Mouse (Mus musculus) layer of hippocampus, adult 2 months (tissue): ENCODE results near the gene Fam189a1. TPM values are rescaled to one million over a fixed set of nuclear protein-coding genes. Genes with fewer than 3 reads are reported as not detected.

Source experiments
- DNase-seq, 2 experiments: peaks; one replicate each; pipeline ENCODE4 v3.0.0; 2022; ENCODE audit warnings: low spot score in 2 of 2
- H3K27ac ChIP-seq: fragments of 200-600 bp; 2 replicates; pipeline ENCODE4 v1.8.1; 2022
- H3K4me3 ChIP-seq: fragments of 200-600 bp; 2 replicates; pipeline ENCODE4 v1.8.1; 2022; ENCODE audit warnings: mild to moderate bottlenecking
- CTCF ChIP-seq: fragments of 200-600 bp; conservative IDR thresholded peaks from 2 replicates; pipeline ENCODE4 v1.8.1; 2022; ENCODE audit warnings: antibody characterized with exemption, mild to moderate bottlenecking, moderate library complexity
- microRNA-seq, 2 experiments: library from miRNA; unstranded; fragments of <30 nt; microRNA quantifications; one replicate each; pipeline ENCODE4 v1.2.0; 2021
- total RNA-seq, 2 experiments: library from RNA; stranded (reverse); gene quantifications; 2 replicates each; pipeline ENCODE4 v1.2.3; 2021

Fam189a1 gene
- total RNA-seq, 2 experiments from 2014 or later, result 63.6 to 66.3 TPM

GRCm38 (mm10) chr7:64728816-64729215 is 427.6 kb downstream of the Fam189a1 start:
- H3K27ac ChIP-seq, result peak overlapping the region; percentile 88
- no peak for DNase-seq
- no peak for TF ChIP-seq CTCF
- no peak overlapping the region for H3K4me3 ChIP-seq

- TF ChIP-seq CTCF, result no peak
- Histone ChIP-seq H3K27ac (peak overlapping the region; percentile 88), H3K4me3 (no peak overlapping the region)
- DNase-seq, result peak in 1 of 2 experiments; percentile 47
These were observed 428.2 kb downstream of the Fam189a1 start for GRCm38 (mm10) chr7:64728181-64728591.

GRCm38 (mm10) chr7:64725967-64726695 is 430.2 kb downstream of the Fam189a1 start:
- TF ChIP-seq CTCF, result no peak
- peak overlapping the region; percentile 88 for H3K27ac ChIP-seq
- no peak overlapping the region for H3K4me3 ChIP-seq
- DNase-seq, result peak; percentile 49 to 61

GRCm38 (mm10) chr7:64724409-64724808 is 432.0 kb downstream of the Fam189a1 start:
- Histone ChIP-seq H3K4me3 (no peak overlapping the region), H3K27ac (peak overlapping the region; percentile 88)
- DNase-seq, result no peak
- TF ChIP-seq CTCF, result peak; percentile 63

GRCm38 (mm10) chr7:64723313-64723712 is 433.1 kb downstream of the Fam189a1 start:
- peak overlapping the region; percentile 88; the same call in 1 of the 2 replicates for H3K27ac ChIP-seq
- no peak for DNase-seq
- H3K4me3 ChIP-seq, result no peak overlapping the region
- TF ChIP-seq CTCF, result no peak

GRCm38 (mm10) chr7:64716286-64716685 is 440.1 kb downstream of the Fam189a1 start:
- no peak for TF ChIP-seq CTCF

GRCm38 (mm10) chr7:64709520-64710262 is 446.7 kb downstream of the Fam189a1 start:
- H3K4me3 ChIP-seq, result no peak overlapping the region
- peak; percentile 64 for TF ChIP-seq CTCF
- peak overlapping the region; percentile 79 for H3K27ac ChIP-seq
- peak; percentile 44 to 66 for DNase-seq

More at GRCm38 (mm10) chr7:64716286-64716685, 440.1 kb downstream of the Fam189a1 start:
- no peak overlapping the region for H3K4me3 ChIP-seq
- H3K27ac ChIP-seq, result no peak overlapping the region
- no peak for DNase-seq

GRCm38 (mm10) chr7:64708176-64708575 is 448.2 kb downstream of the Fam189a1 start:
- Histone ChIP-seq H3K4me3 (no peak overlapping the region), H3K27ac (peak overlapping the region; percentile 79; the same call in 1 of the 2 replicates)
- no peak for TF ChIP-seq CTCF
- no peak for DNase-seq

Small RNA genes lying within 50 kb of the gene (microRNA-seq; reads per million reads assigned to microRNA genes)
- 0 reads per million in 2 experiments for gene Gm25249
